Mouse (Mus musculus) forebrain, embryonic 13.5 days (tissue): ENCODE measurements around the gene Rbfox2. TPM values are rescaled to one million over a fixed set of nuclear protein-coding genes. Genes with fewer than 3 reads are reported as not detected.

Experiments used
- ATAC-seq: fragments of 200-750 bp; cut with Nextera tagmentation; 2 replicates; pipeline ENCODE4 v1.8.0; 2017
- H3K27ac ChIP-seq: fragments of 300-500 bp; sonication (generic); 2 replicates; pipeline ENCODE4 v1.5.1; 2015; ENCODE audit warnings: inconsistent platforms, mild to moderate bottlenecking, moderate library complexity
- H3K27me3 ChIP-seq: fragments of 300-500 bp; sonication (generic); 2 replicates; pipeline ENCODE4 v1.6.1; 2015; ENCODE audit warnings: mild to moderate bottlenecking, inconsistent platforms
- H3K36me3 ChIP-seq: fragments of 300-500 bp; sonication (generic); 2 replicates; pipeline ENCODE4 v1.6.1; 2015; ENCODE audit warnings: mild to moderate bottlenecking, inconsistent platforms; ENCODE audit not compliant: poor library complexity, severe bottlenecking
- H3K4me1 ChIP-seq: fragments of 300-500 bp; sonication (generic); 2 replicates; pipeline ENCODE4 v1.6.1; 2015; ENCODE audit warnings: inconsistent platforms
- H3K4me2 ChIP-seq: fragments of 300-500 bp; sonication (generic); 2 replicates; pipeline ENCODE4 v1.6.1; 2015; ENCODE audit warnings: inconsistent platforms, mild to moderate bottlenecking, moderate library complexity
- H3K4me3 ChIP-seq: fragments of 300-500 bp; sonication (generic); 2 replicates; pipeline ENCODE4 v1.5.1; 2015; ENCODE audit warnings: mild to moderate bottlenecking, inconsistent platforms
- H3K9ac ChIP-seq: fragments of 300-500 bp; sonication (generic); 2 replicates; pipeline ENCODE4 v1.6.1; 2015; ENCODE audit warnings: mild to moderate bottlenecking, inconsistent platforms
- H3K9me3 ChIP-seq: fragments of 300-500 bp; sonication (generic); replicated peaks from 2 replicates; pipeline ENCODE4 v1.6.1; 2016; ENCODE audit warnings: inconsistent platforms
- WGBS: fragments of 180-500 bp; shearing (Covaris S2); methylation state at CpG from one replicate; pipeline ENCODE4 v1.1.7; 2015; 5-methylcytosine and 5-hydroxymethylcytosine counted together
- polyA plus RNA-seq: library from polyadenylated mRNA; unstranded; fragments of >200 nt; fragmentation: Nextera tagmentation; extraction: Ambion mirVana; gene quantifications from 2 replicates; pipeline ENCODE4 v1.2.1, GENCODE M21; 2015

The Rbfox2 gene
- polyA plus RNA-seq, 1 experiment from 2014 or later, result 116 TPM

DNA sequence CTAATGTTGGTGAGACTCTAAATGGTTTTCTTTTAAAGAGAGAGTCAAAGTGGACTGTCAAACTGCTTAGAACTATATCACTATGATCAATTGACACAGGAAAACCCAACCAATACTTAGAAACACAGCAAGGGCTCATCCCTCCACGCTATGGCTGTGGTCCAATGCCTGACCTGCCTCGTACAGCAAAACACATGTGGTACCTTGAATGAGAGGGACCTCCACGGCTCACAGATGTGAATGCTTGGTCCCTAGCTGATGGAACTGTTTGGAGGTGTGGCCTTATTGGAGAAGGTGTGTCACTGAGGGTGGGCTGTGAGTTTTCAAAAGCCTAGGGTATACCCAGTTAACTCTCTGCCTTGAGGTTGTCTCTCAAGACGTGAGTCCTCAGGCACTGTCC lies 159.9 kb downstream of the Rbfox2 start:
- WGBS, result 93% methylated on average over 4 of the region's 4 CpGs

DNA sequence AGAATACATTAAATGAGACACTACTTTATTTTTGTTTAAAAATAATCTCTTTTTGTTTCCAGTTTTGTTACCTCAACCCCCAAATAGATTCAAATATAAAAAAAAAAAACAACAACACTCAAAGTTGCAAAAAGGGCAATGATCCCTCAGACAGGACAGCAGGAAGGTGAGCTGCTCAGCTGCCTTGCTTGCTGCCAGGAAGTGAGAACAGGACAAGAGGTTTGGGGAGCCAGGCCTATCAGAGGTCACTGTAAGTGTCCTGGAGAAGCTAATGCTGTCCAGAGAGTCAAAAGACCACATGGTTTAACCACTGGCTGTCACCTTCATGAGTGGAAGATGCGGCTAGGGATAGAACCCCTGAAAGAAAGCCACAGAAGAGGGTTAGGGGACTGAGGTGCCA lies 161.8 kb downstream of the Rbfox2 start:
- H3K4me2 ChIP-seq, result no peak overlapping the region
- H3K36me3 ChIP-seq, result peaks cover 6% of the 10 kb centered on the region; the same call in 1 of the 2 replicates
- no peak overlapping the region for H3K9ac ChIP-seq
- H3K4me1 ChIP-seq, result peaks cover 65% of the 10 kb centered on the region
- WGBS, result 96% methylated on average over 1 of the region's 1 CpGs
- no peak overlapping the region for H3K4me3 ChIP-seq
- no peak for ATAC-seq
- H3K27ac ChIP-seq, result no peak overlapping the region
- H3K27me3 ChIP-seq, result no peaks in the 10 kb centered on the region
- H3K9me3 ChIP-seq, result no peaks in the 10 kb centered on the region

More for the DNA sequence above, 159.9 kb downstream of the Rbfox2 start:
- ATAC-seq, result no peak
- Histone ChIP-seq H3K9me3 (no peaks in the 10 kb centered on the region), H3K36me3 (peaks cover 6% of the 10 kb centered on the region; the same call in 1 of the 2 replicates), H3K4me1 (peaks cover 66% of the 10 kb centered on the region), H3K27me3 (no peaks in the 10 kb centered on the region), H3K4me2 (no peak overlapping the region), H3K4me3 (no peak overlapping the region), H3K9ac (no peak overlapping the region), H3K27ac (no peak overlapping the region)

DNA sequence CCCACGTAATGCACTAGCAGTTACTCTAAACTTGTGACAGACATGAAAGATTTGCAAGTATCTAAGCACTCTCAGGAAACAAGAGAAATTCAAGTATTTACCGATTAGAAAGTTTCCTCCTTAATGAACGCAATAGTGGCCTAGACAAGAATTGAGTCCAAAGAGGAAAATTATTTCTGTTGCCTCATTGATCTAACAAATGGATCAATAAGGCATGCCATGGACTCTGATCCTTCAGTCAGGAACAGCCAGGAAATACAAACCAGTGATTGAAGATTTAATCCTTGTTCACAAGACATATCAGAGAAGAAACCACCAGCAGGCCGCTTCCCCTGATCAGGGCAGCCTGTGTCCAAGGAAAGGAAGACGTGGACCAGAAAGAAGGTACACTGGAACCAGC lies 164.0 kb downstream of the Rbfox2 start:
- Histone ChIP-seq H3K4me2 (no peak overlapping the region), H3K9me3 (no peaks in the 10 kb centered on the region), H3K27me3 (no peaks in the 10 kb centered on the region), H3K27ac (no peak overlapping the region), H3K4me1 (peaks cover 49% of the 10 kb centered on the region), H3K4me3 (no peak overlapping the region), H3K9ac (no peak overlapping the region; the same call in 1 of the 2 replicates), H3K36me3 (peaks cover 6% of the 10 kb centered on the region; the same call in 1 of the 2 replicates)
- 88% methylated on average over 5 of the region's 5 CpGs for WGBS
- no peak for ATAC-seq

DNA sequence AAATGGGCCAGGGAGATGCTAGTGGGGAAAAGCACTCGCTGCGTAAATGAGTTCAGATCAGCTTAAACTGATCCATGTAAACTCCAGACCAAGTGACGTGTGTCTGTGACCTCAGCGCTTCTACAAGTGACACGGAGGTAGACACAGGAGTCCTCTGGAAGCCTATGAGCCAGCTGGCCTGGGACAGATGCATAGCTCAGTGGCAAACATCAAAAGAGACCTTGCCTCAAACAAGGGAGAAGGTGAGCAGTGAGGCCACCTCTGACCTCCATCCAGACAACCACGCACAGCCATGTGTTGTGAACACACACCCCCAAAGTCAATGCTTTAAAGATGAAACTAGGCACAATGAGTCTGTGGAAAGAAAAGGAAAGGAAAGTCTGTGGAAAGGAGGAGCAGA lies 164.5 kb downstream of the Rbfox2 start:
- 77% methylated on average over 6 of the region's 6 CpGs for WGBS
- Histone ChIP-seq H3K4me1 (peaks cover 45% of the 10 kb centered on the region), H3K4me2 (no peak overlapping the region), H3K9me3 (no peaks in the 10 kb centered on the region), H3K4me3 (no peak overlapping the region), H3K36me3 (peaks cover 6% of the 10 kb centered on the region; the same call in 1 of the 2 replicates), H3K27ac (no peak overlapping the region), H3K9ac (no peak overlapping the region; the same call in 1 of the 2 replicates), H3K27me3 (no peaks in the 10 kb centered on the region)
- ATAC-seq, result no peak

DNA sequence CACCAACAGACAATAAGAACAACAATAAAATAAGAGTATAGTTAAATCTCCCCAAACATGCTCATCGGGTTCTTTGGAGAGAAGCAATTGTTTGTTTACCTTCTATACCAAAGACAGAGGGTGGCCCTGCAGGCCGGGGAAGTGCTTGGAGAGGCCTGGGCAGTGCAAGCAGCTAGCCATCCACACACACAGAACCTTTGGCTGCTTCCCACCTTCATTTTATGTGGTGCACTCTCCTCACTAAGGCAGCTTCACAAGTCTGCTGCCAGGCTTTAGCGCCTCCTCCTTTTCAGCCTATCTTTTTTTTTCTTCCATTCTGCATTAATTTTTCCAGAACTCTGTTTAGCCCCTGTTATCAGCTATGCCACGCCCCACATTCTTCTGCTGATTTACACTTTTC lies 165.1 kb downstream of the Rbfox2 start:
- no peak for ATAC-seq
- no peak overlapping the region for H3K9ac ChIP-seq
- no peaks in the 10 kb centered on the region for H3K9me3 ChIP-seq
- 84% methylated on average over 4 of the region's 4 CpGs for WGBS
- no peak overlapping the region for H3K27ac ChIP-seq
- H3K36me3 ChIP-seq, result peaks cover 1% of the 10 kb centered on the region; the same call in 1 of the 2 replicates
- H3K4me1 ChIP-seq, result peaks cover 40% of the 10 kb centered on the region
- H3K27me3 ChIP-seq, result no peaks in the 10 kb centered on the region
- no peak overlapping the region for H3K4me3 ChIP-seq
- H3K4me2 ChIP-seq, result no peak overlapping the region

DNA sequence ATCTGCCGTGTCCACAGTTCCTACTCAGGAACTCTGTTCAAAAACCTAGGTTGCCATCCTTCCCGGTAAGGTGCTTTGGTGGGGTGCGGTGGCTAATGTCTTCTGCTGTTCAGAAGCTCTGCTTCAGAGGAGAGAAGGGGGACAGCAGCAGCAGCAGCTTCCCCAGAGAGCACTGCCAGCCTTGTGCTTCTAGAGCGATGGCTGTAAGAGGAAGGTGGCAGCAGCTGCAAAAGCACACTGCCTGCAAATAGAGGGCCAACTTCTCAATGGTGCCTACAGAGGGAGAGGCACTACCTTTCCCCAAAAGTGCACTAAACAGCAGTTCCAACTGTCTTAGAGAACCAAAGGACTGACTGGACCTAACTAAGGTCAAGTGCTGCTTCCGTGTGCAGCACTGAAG lies 168.5 kb downstream of the Rbfox2 start:
- Histone ChIP-seq H3K4me2 (no peak overlapping the region), H3K27me3 (no peaks in the 10 kb centered on the region), H3K4me1 (peaks cover 27% of the 10 kb centered on the region), H3K4me3 (no peak overlapping the region), H3K9me3 (no peaks in the 10 kb centered on the region; the same call in 1 of the 2 replicates), H3K27ac (no peak overlapping the region), H3K36me3 (peaks cover 22% of the 10 kb centered on the region), H3K9ac (no peak overlapping the region)
- 90% methylated on average over 5 of the region's 5 CpGs for WGBS
- ATAC-seq, result no peak

DNA sequence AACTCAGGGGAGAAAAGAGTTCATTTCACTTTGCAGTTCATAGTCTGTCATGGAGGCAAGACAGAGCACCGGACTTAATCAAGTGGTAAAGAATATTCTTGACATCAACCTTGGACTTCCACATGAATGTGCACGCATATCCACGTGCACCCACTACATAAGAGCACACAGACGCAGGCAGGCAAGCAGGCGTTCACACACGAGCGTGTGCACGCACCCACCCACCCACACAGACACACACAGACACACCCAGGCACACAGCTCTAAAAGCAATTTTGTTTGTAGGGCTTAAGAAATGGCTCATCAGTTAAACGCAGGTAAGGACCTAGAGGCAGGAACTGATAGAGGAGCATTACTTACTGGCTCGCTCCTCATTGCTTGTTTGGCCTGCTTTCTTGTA lies 172.3 kb downstream of the Rbfox2 start:
- no peak overlapping the region for H3K9ac ChIP-seq
- 98% methylated on average over 10 of the region's 10 CpGs for WGBS
- H3K9me3 ChIP-seq, result no peaks in the 10 kb centered on the region; the same call in 1 of the 2 replicates
- H3K4me1 ChIP-seq, result peaks cover 3% of the 10 kb centered on the region; the same call in 1 of the 2 replicates
- H3K27ac ChIP-seq, result no peak overlapping the region
- H3K4me2 ChIP-seq, result no peak overlapping the region
- no peak overlapping the region for H3K4me3 ChIP-seq
- H3K27me3 ChIP-seq, result no peaks in the 10 kb centered on the region
- no peak for ATAC-seq
- H3K36me3 ChIP-seq, result peaks cover 46% of the 10 kb centered on the region

DNA sequence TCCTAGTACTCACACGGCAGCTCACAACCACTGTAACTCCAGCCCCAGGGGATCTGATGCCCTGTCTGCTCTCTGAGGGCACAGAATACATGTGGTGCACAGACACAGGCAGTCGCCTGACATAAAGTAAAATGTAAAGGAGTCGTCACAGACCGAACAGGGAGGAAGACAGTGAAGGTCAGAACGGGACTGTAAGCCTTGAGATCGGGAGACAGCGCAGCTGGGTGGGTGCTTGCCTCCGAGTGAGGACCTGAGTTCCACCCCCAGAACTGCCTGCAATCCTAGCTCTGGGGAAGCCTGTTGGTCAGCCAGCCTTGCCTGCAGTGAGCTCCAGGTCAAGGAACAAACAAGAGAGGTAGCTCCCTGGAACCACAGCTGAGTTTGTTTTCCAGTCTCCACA lies 177.7 kb downstream of the Rbfox2 start:
- H3K36me3 ChIP-seq, result peaks cover 46% of the 10 kb centered on the region
- no peaks in the 10 kb centered on the region for H3K9me3 ChIP-seq
- H3K4me3 ChIP-seq, result no peak overlapping the region
- H3K27me3 ChIP-seq, result no peaks in the 10 kb centered on the region
- H3K4me1 ChIP-seq, result no peaks in the 10 kb centered on the region; the same call in 1 of the 2 replicates
- ATAC-seq, result no peak
- H3K27ac ChIP-seq, result no peak overlapping the region
- H3K4me2 ChIP-seq, result no peak overlapping the region
- no peak overlapping the region for H3K9ac ChIP-seq
- WGBS, result 93% methylated on average over 8 of the region's 8 CpGs

DNA sequence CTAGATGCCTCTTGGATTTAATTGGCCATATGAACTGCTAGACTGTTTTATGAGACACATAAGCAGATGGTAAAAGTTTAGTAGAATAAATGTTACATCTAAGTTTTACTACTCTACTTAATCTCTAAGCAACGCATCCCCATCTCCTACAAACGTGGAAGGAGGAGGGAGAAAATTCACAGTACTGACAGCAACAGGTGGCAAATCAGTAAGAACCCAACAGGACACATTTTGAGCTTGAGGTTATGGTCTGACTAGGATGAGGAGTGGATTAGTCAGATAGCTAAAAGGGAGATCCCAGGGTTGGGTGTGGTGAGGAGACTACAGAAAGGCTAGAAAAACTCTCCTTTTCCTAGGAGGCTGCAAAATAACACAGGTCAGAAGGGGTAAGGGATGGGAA lies 179.1 kb downstream of the Rbfox2 start:
- Histone ChIP-seq H3K4me2 (no peak overlapping the region), H3K4me3 (no peak overlapping the region), H3K36me3 (peaks cover 39% of the 10 kb centered on the region), H3K27ac (no peak overlapping the region), H3K9ac (no peak overlapping the region), H3K4me1 (no peaks in the 10 kb centered on the region; the same call in 1 of the 2 replicates), H3K9me3 (no peaks in the 10 kb centered on the region), H3K27me3 (no peaks in the 10 kb centered on the region)
- 93% methylated on average over 2 of the region's 2 CpGs for WGBS
- ATAC-seq, result no peak

DNA sequence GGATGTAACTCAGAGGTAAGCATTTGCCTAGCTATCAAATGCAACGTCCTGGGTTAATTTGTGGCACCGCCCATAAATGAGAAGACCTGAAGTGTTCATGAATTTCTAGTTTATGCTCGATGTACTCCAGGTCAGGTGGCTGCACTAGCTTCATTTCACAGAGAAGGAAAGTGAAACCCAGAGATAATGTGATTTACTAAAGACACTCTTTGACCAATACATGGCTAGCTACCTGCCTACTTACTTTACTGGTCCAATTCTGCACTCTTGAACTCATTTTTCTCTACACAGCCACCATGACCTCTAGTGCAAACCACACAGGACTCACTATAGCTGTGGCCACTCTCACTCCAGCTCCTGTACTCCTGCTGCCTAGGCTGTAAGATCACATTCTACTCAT lies 180.1 kb downstream of the Rbfox2 start:
- H3K9ac ChIP-seq, result no peak overlapping the region
- peaks cover 28% of the 10 kb centered on the region for H3K36me3 ChIP-seq
- WGBS, result 91% methylated on average over 3 of the region's 3 CpGs
- no peak overlapping the region for H3K27ac ChIP-seq
- no peaks in the 10 kb centered on the region for H3K9me3 ChIP-seq
- H3K4me2 ChIP-seq, result no peak overlapping the region
- no peak for ATAC-seq
- no peaks in the 10 kb centered on the region for H3K27me3 ChIP-seq
- no peak overlapping the region for H3K4me3 ChIP-seq
- no peaks in the 10 kb centered on the region; the same call in 1 of the 2 replicates for H3K4me1 ChIP-seq

DNA sequence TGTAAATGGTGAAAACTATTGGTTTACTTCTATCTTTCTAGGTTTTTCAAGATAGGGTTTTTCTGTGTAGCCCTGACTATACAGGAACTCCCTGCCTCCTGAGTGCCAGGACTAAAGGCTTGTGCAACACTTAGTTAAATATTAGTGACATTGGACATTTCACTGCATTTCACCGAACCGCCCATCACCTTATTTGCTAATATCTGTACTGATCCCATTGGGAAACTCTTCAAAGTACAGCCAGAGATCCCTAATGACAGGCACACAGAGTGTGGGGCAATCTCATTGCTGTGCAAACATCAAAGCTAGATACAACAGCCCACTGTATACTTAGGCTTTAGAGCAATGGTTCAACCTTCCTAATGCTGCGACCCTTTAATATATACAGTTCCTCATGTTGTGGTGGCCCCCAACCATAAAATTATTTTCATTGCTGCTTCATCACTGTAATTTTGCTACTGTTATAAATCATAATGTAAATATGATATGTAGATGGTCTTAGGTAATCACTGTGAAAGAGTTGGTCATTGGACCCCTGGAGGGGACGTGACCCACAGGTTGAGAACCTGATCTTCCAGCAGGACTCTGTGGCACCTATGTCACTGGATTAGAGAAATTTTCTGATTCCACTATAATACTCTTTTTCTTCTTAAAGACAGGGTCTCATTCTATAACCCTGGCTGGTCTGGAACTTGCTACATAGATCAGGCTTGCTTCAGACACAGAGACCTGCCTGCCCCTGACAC lies 182.3 kb downstream of the Rbfox2 start:
- 97% methylated on average over 4 of the region's 4 CpGs for WGBS
- Histone ChIP-seq H3K4me1 (peaks cover 8% of the 10 kb centered on the region; the same call in 1 of the 2 replicates), H3K27me3 (no peaks in the 10 kb centered on the region), H3K4me3 (no peak overlapping the region), H3K9ac (no peak overlapping the region), H3K36me3 (peaks cover 23% of the 10 kb centered on the region), H3K9me3 (no peaks in the 10 kb centered on the region), H3K27ac (no peak overlapping the region), H3K4me2 (no peak overlapping the region)
- no peak for ATAC-seq

DNA sequence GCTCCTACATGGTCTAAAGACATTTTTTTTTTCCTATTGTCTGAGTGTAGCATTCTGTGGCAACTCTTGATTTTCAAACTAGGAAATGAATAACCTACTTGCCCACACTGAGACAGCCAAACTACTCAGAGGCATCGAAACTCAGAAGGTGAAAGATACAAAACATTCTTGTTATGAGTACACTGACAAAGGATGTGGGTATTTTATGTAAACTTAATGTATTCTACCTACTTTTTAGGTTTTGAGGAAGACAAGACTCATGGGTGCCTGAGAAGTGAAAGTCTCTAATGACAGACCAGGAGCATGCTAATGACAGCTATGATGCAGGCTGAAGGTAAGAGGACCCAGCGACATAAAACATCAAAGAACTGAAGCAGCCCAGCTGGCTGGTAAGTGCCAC lies 184.0 kb downstream of the Rbfox2 start:
- 89% methylated on average over 2 of the region's 2 CpGs for WGBS

More for the DNA sequence above, 184.0 kb downstream of the Rbfox2 start:
- no peak for ATAC-seq
- no peak overlapping the region for H3K9ac ChIP-seq
- no peak overlapping the region for H3K27ac ChIP-seq
- H3K36me3 ChIP-seq, result peaks cover 10% of the 10 kb centered on the region
- H3K4me3 ChIP-seq, result no peak overlapping the region
- peaks cover 8% of the 10 kb centered on the region; the same call in 1 of the 2 replicates for H3K4me1 ChIP-seq
- no peaks in the 10 kb centered on the region for H3K9me3 ChIP-seq
- H3K4me2 ChIP-seq, result no peak overlapping the region
- H3K27me3 ChIP-seq, result no peaks in the 10 kb centered on the region
